Mouse (Mus musculus) A20 (cell line): Measurements from ENCODE around the gene Morn5.

Experiments
- DNase-seq: peaks from one replicate; pipeline ENCODE4 v3.0.0-alpha.2; 2011; ENCODE audit warnings: low read depth, low spot score

Morn5 gene

DNA sequence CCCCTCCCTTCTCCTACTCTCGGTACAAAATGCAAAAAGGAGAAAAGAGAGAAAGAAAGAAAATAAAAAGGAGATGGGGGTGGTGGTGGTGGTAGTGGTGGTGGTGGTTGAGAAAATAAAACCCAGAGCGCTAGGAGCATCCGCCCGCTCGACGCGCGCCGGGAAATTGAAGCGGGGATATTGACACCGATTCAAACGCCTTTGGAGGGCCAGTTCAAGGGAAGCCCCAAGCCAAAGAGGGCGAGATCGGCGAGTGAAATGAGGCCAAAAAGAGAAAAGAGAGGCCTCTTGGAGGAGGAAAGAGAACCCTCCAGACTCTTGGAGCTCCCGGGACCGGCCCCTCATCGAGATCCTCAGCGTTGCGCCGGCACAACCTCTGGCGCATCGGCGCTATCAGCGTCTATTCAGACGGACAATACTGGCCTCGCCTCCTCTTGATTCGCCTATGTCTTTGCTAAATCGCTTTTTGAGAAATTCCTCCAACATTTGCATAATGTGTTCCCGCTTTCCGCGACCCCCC lies 55.2 kb downstream of the Morn5 start:
- no peak for DNase-seq

- DNase-seq: no peak
These were observed 55.9 kb downstream of the Morn5 start, which contains the start of gene Lhx6 for GRCm38 (mm10) chr2:36104956-36105741. Lhx6 (minus strand) TSS chr2:36105408.

- DNase-seq: no peak
These were observed 59.4 kb downstream of the Morn5 start for GRCm38 (mm10) chr2:36108615-36109014.

GRCm38 (mm10) chr2:36112632-36113031 lies 63.4 kb downstream of the Morn5 start:
- no peak for DNase-seq

GRCm38 (mm10) chr2:36126795-36127429 lies 77.7 kb downstream of the Morn5 start:
- DNase-seq: no peak

DNA sequence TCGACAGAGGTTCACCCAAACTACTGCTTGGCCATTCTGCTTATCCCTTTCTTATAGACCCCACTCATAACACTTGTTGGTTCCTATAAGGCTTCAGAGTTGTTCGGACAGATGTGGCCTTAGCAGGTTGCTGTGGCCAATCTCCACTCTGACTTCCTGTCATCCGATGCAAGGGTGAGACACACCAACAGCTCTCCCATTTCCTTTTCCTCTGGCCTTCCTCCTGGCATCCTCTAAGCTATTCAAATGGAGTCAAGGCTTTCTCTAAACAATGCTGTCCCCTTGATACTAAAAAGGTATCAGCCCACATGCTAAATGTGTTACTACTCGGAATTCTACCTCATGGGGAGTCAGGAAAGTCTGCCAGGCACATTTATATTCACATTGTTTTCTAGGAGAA lies 78.7 kb downstream of the Morn5 start:
- no peak for DNase-seq

- no peak for DNase-seq
These were observed 79.8 kb downstream of the Morn5 start for GRCm38 (mm10) chr2:36129051-36129450.
